Mouse (Mus musculus): Measurements from ENCODE around the gene Myo7a.
A peak's percentile ranks its signal among the peaks of the same experiment; 100 is the strongest.

Gene Myo7a

DNA sequence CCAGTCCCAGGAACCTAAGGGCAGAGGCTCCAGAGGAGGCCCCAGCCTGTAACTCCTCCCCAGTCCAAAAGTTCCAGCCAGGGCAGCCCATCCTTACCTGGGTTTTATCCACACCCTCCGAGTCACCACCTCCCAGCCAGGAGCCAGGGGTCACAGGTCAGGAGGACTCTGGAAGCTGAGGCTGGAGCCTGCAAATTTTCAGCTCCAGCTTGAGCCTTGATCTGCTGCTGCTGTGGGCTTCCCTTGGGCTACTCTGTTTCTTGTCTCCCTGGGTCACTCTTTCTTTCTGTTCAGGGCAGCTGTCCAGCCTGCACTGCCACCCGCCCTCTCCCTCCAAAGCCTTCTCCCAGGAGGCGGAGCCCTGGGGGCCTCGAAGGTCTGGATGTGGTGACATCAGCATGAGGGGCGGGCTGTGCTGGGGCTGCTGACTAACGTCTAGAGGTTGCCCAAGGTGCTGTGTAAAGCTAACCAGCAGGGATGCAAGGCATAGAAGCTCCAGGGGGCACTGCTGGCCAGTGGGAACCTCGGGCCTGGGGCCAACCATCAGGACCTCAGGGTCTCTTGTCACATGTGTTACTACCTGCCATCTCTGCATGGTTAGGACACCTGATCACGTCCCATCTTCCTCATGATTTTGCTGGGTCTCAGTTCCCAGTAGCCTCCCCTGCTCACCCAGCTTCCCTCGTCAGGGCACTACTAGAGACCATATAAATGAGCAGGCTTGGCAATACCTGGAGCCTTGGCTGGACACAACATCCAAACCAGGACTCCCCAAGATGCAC, at the start of gene Myo7a:
TSS of gene Myo7a (minus strand) at position 346 of the 782 bp plus-strand sequence.
- DNase-seq (ENCODE audit: low spot score in 2 of 2), result no peak

DNA sequence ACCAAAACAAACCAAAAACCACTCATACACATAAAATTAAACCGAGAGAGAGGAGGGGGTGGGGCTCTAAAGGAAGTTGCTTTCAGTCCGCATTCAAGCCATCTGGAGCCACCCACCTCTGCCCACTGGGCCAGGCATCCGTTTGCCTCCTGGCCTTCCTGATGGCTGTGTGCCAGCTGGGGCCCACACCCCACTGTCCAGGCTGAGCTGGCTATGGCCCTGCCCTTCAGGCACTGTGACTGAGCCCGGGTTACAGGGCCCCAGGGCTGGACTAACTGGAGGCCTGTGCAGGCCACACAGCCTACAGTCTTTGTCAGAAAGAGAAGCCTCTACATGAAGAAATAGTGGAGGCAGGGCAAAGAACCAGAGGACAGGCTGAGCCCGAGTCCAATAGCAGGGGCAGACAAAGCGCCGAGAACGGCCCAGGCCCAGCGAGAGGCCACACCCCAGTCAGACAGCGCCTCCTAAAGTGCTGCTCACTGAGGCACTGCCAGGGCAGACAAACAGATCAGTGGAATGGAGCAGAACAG, 45.7 kb upstream of the Myo7a start:
- peak; percentile 32 to 38 for DNase-seq (ENCODE audit: low spot score in 2 of 2)

- DNase-seq (ENCODE audit: low spot score in 2 of 2), result no peak
These were observed 45.2 kb upstream of the Myo7a start for GRCm38 (mm10) chr7:98164382-98164998.

- DNase-seq (ENCODE audit: low spot score in 2 of 2), result no peak
These were observed 44.4 kb upstream of the Myo7a start for GRCm38 (mm10) chr7:98163700-98164099.

- no peak for DNase-seq (ENCODE audit: low spot score in 2 of 2)
These were observed 42.9 kb upstream of the Myo7a start for GRCm38 (mm10) chr7:98162239-98162638.

GRCm38 (mm10) chr7:98160041-98160740, 40.9 kb upstream of the Myo7a start:
- DNase-seq (ENCODE audit: low spot score in 2 of 2), result no peak

GRCm38 (mm10) chr7:98158481-98158880, 39.2 kb upstream of the Myo7a start:
- DNase-seq (ENCODE audit: low spot score in 2 of 2), result no peak

DNA sequence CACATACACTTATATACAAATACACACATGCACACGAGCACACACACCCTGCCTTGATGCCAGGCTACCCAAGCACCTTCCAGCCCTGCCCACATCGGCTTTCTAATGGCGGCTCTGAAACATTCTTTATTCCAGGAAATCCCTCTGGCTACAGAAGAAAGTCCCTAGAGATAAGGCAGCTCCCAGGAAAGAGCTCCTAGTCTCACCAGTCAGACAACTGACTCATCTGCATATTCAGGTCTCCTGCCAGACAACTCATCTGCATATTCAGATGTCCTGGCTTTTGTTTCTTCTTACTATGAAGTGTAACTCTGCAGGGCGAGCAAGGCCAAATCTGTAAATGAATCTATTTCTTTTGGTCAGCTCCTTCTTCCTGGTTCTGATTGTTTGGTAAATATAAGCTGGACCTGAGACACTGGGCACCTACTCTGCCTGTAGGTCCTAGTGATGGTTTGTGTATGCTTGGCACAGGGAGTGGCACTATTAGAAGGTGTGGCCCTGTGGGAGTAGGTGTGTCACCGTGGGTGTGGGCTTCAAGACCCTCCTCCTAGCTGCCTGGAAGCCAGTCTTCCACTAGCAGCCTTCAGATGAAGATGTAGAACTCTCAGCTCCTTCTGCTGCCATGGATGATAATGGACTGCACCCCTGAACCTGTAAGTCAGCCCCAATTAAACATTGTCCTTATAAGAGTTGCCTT, 38.5 kb upstream of the Myo7a start:
- DNase-seq (ENCODE audit: low spot score in 2 of 2), result no peak

- no peak for DNase-seq (ENCODE audit: low spot score in 2 of 2)
These were observed 36.9 kb upstream of the Myo7a start for GRCm38 (mm10) chr7:98156280-98156665.

DNA sequence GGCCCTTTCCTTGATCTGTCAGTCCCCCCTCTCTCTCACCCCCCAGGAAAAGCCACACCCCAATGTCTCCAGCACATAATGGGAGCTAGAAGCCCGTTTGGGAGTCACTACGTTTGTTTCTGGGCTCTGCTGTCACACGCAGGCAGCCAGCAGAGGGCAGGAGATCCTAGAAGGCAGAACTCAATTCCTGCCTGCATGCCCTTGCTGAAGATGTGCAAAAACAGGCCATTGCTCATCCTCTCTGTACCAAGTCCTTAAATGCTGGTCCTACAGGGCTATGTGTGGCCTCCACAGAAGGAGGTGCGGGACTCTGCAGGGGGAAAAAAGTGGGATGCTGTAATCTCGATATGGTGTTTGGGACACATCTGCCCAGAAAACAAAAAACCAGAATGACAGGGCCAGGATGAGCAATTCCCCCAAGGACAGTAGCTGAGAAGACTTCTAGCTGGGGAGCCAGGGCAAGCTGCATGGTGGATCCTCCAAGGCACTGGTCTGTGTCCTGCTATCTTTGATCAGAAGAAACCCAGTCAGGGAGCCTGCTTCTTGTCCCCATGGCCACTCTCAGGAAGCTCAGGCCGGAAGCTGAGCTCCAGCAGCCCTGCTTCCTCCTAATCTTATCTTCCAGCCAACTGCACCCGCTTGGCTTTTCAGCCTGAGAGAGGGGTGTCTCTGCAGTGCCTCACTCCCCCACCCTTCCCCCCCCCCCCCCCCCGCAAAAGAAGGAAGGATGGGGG, 36.4 kb upstream of the Myo7a start:
- peak in 1 of 2 experiments; percentile 41 for DNase-seq (ENCODE audit: low spot score in 2 of 2)

GRCm38 (mm10) chr7:98153892-98154291, 34.6 kb upstream of the Myo7a start:
- no peak for DNase-seq (ENCODE audit: low spot score in 2 of 2)

DNA sequence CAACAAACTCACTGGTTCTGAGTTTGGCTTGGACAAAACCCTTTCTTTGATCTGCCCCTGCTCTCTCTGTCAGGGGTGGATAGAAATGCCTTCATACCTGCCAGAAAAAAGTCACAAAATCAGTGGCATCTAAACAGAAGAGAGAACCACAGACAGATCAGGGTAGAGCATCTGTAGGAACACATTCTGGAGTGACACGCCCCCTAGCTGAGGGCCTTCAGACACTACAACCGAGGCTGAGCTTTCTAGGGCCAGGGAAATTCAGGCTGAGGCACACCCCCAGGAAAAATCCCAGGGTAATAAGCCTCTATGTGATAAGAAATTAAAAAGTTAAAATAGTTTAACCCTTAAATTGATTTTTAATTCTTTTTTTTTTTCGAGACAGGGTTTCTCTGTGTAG, 34.0 kb upstream of the Myo7a start:
- DNase-seq (ENCODE audit: low spot score in 2 of 2), result no peak

DNA sequence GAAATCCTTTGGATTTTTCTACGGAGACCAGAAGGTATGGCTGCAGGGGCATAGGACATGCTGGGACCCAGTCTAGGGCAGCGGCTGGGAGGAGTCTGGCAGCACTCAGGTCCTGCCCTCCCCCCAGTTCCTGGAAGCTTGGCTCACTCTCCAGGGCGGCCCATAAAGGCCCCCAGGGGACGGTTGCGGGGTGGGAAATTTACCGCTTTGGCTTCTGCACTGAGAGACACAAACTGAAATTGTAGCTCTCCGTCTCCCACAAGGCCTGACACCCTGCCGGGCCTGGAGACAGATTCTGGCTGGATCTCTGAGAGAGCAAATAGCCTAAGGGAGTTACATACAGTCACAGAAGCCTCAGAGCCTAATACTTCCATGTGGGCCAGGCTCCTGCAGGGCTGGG, 33.1 kb upstream of the Myo7a start:
- DNase-seq (ENCODE audit: low spot score in 2 of 2), result no peak

DNA sequence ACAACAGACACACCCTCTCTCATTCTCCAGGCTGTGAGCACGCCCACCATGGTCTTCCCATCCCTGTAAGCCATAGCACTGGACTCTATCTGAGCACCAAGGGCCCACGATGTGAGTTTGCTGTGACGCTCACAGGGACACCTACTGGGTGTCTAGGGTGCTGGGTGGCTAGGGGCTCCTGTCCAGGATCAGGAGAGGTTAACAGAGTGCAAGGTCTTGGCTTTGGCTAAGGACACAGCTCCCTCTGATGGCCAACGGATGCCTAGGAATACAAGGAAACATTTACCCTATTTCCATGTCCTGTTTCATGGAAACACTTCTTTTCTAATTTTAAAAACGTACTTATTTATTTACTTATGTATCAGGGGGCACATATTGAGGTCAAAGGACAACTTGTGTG, 31.2 kb upstream of the Myo7a start:
- no peak for DNase-seq (ENCODE audit: low spot score in 2 of 2)

DNA sequence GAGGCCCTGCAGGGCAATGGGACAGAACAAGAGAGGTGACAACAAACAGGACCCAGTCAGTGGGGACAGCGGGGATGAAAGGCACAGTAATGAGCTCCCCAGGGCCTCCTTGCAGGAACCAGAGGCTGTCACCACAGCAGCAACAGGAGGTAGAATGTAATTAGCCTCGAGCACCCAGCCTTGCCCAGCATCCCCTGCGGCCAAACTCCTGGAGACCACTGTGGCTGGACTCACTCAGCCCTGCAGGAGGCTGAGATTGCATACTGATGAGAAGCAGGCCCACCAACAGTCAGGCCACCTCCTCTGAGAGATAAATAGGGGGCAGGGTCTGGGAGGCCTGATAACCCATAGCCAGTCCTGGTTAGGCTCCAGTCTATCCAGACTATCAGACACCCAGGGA, 30.5 kb upstream of the Myo7a start:
- no peak for DNase-seq (ENCODE audit: low spot score in 2 of 2)

- DNase-seq (ENCODE audit: low spot score in 2 of 2), result no peak
These were observed 29.5 kb upstream of the Myo7a start for GRCm38 (mm10) chr7:98148721-98149407.

DNA sequence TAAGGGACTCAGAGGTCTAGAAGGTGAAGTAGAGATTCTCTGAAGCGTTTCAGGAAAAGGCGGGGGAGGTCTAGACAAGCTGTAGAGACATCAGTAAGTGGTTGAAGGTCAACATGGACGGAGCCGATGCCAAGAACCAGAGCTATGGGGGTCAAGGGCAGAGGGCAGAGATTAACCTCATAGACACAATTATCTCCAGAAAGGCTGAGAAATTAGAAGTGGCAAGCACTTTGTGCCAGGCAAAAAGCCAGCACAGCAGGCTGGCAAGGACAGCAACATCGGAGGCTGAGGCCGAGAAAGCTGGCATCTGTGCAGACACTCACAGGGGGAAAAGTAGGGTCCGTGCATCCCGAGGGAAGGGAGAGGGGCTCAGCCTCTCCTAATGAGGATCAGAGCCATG, 28.4 kb upstream of the Myo7a start:
- DNase-seq (ENCODE audit: low spot score in 2 of 2), result no peak

DNA sequence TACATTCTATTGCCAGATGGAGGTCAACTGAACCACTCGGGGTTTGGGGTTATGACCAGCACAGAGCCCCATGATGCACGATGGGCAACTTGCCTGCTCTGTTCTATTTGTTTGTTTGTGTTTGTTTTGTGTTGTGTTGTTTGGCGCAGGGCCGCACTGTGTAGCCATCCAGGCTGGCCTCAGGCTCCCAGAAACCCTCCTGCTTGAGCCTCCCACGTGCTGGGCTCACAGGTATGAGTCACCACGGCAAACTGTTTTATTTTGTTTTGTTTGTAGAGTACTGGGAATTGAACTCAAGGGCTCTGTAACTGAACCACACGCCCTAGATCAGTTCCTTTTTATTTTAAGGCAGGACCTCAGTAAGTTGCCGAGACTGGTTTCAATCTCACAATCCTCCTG, 27.1 kb upstream of the Myo7a start:
- DNase-seq (ENCODE audit: low spot score in 2 of 2), result no peak

- no peak for DNase-seq (ENCODE audit: low spot score in 2 of 2)
These were observed 26.6 kb upstream of the Myo7a start for GRCm38 (mm10) chr7:98145842-98146446.

DNA sequence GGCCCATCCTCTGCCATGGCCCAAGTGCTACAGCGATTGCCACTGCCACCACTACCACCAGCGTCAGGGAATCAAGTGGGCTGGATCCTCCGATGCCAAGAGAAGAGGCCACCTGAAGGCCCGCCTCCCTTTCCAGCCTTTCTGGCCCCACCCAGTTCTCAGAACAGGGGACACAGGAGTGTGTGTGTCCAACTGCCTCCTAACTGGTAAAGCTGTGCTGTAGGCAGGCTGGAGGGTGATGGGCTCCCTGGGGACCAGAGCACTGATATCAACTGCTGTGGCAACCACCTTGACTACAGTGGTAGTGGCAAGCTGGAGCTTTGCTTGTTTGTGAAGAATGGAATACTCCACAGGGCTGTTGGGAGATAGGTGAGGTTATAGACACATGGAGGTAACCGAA, 26.1 kb upstream of the Myo7a start, which contains the start of gene Omp:
TSS of gene Omp (minus strand) at position 101 of the 400 bp plus-strand sequence.
- DNase-seq (ENCODE audit: low spot score in 2 of 2), result no peak

Measured in natural killer cell, adult 2 months (primary cell).